Mouse (Mus musculus): ENCODE measurements at regions not wholly inside any gene's neighbourhood (a gene's known extent, or its start where the extent isn't known, plus 50 kb on each side); places are given as distances from the start of the nearest gene placed in this dataset.
"Not testable (repeated sequence)": the region's sequence is repeated elsewhere in the genome, so short reads cannot be mapped to it uniquely, and the experiment has no call there.

DNA sequence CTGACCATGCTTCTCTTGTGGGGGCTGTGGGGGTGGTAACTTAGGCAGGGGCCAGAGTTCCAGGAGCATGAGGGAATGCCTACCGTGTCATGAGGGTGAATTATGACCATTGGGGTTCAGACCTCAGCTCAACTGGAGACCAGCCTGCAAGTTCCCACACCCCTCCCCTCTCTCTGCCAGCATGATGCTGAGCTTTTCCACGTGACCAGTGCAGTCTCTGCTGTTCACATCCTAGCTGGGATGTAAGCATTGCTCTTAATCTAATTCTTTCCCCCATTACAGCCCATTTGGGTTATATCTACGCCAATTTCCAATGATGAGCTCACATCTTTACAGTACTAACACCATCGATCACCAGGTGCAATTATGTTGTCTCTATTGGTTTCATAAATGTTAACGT is 120.6 kb upstream of the Kctd3 start:
- TF ChIP-seq CTCF (IDR thresholded peaks at IDR 0.05; ENCODE audit: borderline replicate concordance, insufficient read depth, low read length); POLR2A (IDR thresholded peaks at IDR 0.05; ENCODE audit: low read depth, low read length): not testable (repeated sequence)
